Mouse (Mus musculus): ENCODE results near the gene Mpp5. TPM values are rescaled to one million over a fixed set of nuclear protein-coding genes. Genes with fewer than 3 reads are reported as not detected.

Mpp5 gene
- polyA plus RNA-seq, 1 experiment from 2014 or later: 22.7 TPM

- Histone ChIP-seq H3K27ac (no peak overlapping the region), H3K4me3 (replicated peaks) (no peak overlapping the region), H3K36me3 (peaks cover 60% of the 10 kb centered on the region), H3K9ac (replicated peaks) (no peak overlapping the region), H3K4me2 (no peak overlapping the region), H3K9me3 (no peaks in the 10 kb centered on the region), H3K4me1 (replicated peaks) (no peaks in the 10 kb centered on the region), H3K27me3 (no peaks in the 10 kb centered on the region)
- no peak for ATAC-seq (ENCODE audit: insufficient number of reproducible peaks, insufficient read depth, low FRiP score, low TSS enrichment, low read depth)
- WGBS: 95% methylated on average over 4 of the region's 4 CpGs
These were observed 99.5 kb downstream of the Mpp5 start for GRCm38 (mm10) chr12:78848246-78848645.

GRCm38 (mm10) chr12:78860921-78861495, 112.3 kb downstream of the Mpp5 start:
- ATAC-seq (ENCODE audit: insufficient number of reproducible peaks, insufficient read depth, low FRiP score, low TSS enrichment, low read depth): no peak
- Histone ChIP-seq H3K9ac (replicated peaks) (peak overlapping the region; percentile 66), H3K27ac (0 out of 2 replicates have a peak overlapping the region, but pooled peaks have one; percentile 53), H3K27me3 (no peaks in the 10 kb centered on the region), H3K4me2 (peak overlapping the region; percentile 85), H3K9me3 (no peaks in the 10 kb centered on the region), H3K4me1 (replicated peaks) (peaks cover 22% of the 10 kb centered on the region), H3K36me3 (peaks cover 15% of the 10 kb centered on the region), H3K4me3 (replicated peaks) (peak overlapping the region; percentile 79)
- 1% methylated on average over 30 of the region's 30 CpGs for WGBS

GRCm38 (mm10) chr12:78861496-78862253, 113.0 kb downstream of the Mpp5 start, which contains the start of the genes Atp6v1d and Eif2s1:
TSS of gene Atp6v1d (minus strand) at chr12:78861638.
TSS of gene Eif2s1 (plus strand) at chr12:78861819.
- no peaks in the 10 kb centered on the region for H3K27me3 ChIP-seq
- peak within 1 kb of the TSS; percentile 79 for H3K4me3 ChIP-seq (replicated peaks)
- H3K4me2 ChIP-seq: peak within 1 kb of the TSS; percentile 85
- peak; percentile 100 for ATAC-seq (ENCODE audit: insufficient number of reproducible peaks, insufficient read depth, low FRiP score, low TSS enrichment, low read depth)
- H3K9me3 ChIP-seq: no peaks in the 10 kb centered on the region
- H3K27ac ChIP-seq: peak within 1 kb of the TSS; percentile 92
- peaks cover 22% of the 10 kb centered on the region for H3K4me1 ChIP-seq (replicated peaks)
- H3K9ac ChIP-seq (replicated peaks): peak within 1 kb of the TSS; percentile 84
- under 1% methylated on average over 55 of the region's 55 CpGs for WGBS
- peaks cover 12% of the 10 kb centered on the region for H3K36me3 ChIP-seq

- Histone ChIP-seq H3K9me3 (no peaks in the 10 kb centered on the region), H3K36me3 (peaks cover 17% of the 10 kb centered on the region), H3K9ac (replicated peaks) (peak overlapping the region; percentile 84), H3K27ac (peak overlapping the region; percentile 92), H3K4me2 (peak overlapping the region; percentile 79), H3K27me3 (no peaks in the 10 kb centered on the region), H3K4me3 (replicated peaks) (peak overlapping the region; percentile 79), H3K4me1 (replicated peaks) (peaks cover 22% of the 10 kb centered on the region)
- WGBS: under 1% methylated on average over 22 of the region's 22 CpGs
- no peak for ATAC-seq (ENCODE audit: insufficient number of reproducible peaks, insufficient read depth, low FRiP score, low TSS enrichment, low read depth)
These were observed 113.6 kb downstream of the Mpp5 start for GRCm38 (mm10) chr12:78862254-78862730.

- Histone ChIP-seq H3K27ac (no peak overlapping the region), H3K9ac (replicated peaks) (no peak overlapping the region), H3K27me3 (no peaks in the 10 kb centered on the region), H3K4me1 (replicated peaks) (peaks cover 11% of the 10 kb centered on the region), H3K36me3 (peaks cover 42% of the 10 kb centered on the region), H3K4me3 (replicated peaks) (no peak overlapping the region), H3K4me2 (no peak overlapping the region), H3K9me3 (no peaks in the 10 kb centered on the region)
- 95% methylated on average over 1 of the region's 1 CpGs for WGBS
- ATAC-seq (ENCODE audit: insufficient number of reproducible peaks, insufficient read depth, low FRiP score, low TSS enrichment, low read depth): no peak
These were observed 116.7 kb downstream of the Mpp5 start for GRCm38 (mm10) chr12:78865434-78865833.

- Histone ChIP-seq H3K36me3 (peaks cover 57% of the 10 kb centered on the region), H3K4me1 (replicated peaks) (peaks cover 2% of the 10 kb centered on the region), H3K27ac (no peak overlapping the region), H3K9me3 (no peaks in the 10 kb centered on the region), H3K4me2 (no peak overlapping the region), H3K9ac (replicated peaks) (no peak overlapping the region), H3K4me3 (replicated peaks) (no peak overlapping the region), H3K27me3 (no peaks in the 10 kb centered on the region)
- 91% methylated on average over 1 of the region's 1 CpGs for WGBS
- ATAC-seq (ENCODE audit: insufficient number of reproducible peaks, insufficient read depth, low FRiP score, low TSS enrichment, low read depth): no peak
These were observed 119.4 kb downstream of the Mpp5 start for GRCm38 (mm10) chr12:78868115-78868514.

- Histone ChIP-seq H3K4me3 (replicated peaks) (no peak overlapping the region), H3K4me1 (replicated peaks) (no peaks in the 10 kb centered on the region), H3K27ac (no peak overlapping the region), H3K36me3 (peaks cover 75% of the 10 kb centered on the region), H3K9me3 (no peaks in the 10 kb centered on the region), H3K4me2 (no peak overlapping the region), H3K9ac (replicated peaks) (no peak overlapping the region), H3K27me3 (no peaks in the 10 kb centered on the region)
- no peak for ATAC-seq (ENCODE audit: insufficient number of reproducible peaks, insufficient read depth, low FRiP score, low TSS enrichment, low read depth)
- WGBS: 97% methylated on average over 3 of the region's 3 CpGs
These were observed 125.9 kb downstream of the Mpp5 start for GRCm38 (mm10) chr12:78874581-78874980.

- ATAC-seq (ENCODE audit: insufficient number of reproducible peaks, insufficient read depth, low FRiP score, low TSS enrichment, low read depth): no peak
- Histone ChIP-seq H3K27me3 (no peaks in the 10 kb centered on the region), H3K36me3 (peaks cover 35% of the 10 kb centered on the region), H3K9me3 (peaks cover 5% of the 10 kb centered on the region), H3K4me2 (no peak overlapping the region), H3K4me3 (replicated peaks) (no peak overlapping the region), H3K4me1 (replicated peaks) (no peaks in the 10 kb centered on the region), H3K9ac (replicated peaks) (no peak overlapping the region), H3K27ac (no peak overlapping the region)
- WGBS: 76% methylated on average over 1 of the region's 1 CpGs
These were observed 141.4 kb downstream of the Mpp5 start for GRCm38 (mm10) chr12:78890062-78890461.

Other genes with a start within 250 kb of the Mpp5 start
- not detected in 2 replicates for gene Fam71d, start 57.4 kb upstream of the Mpp5 start, polyA plus RNA-seq (2016; fragmentation: Nextera tagmentation; extraction: Ambion mirVana)
- 64.6 and 67.4 TPM in 2 replicates for gene Atp6v1d, start 112.7 kb downstream of the Mpp5 start, polyA plus RNA-seq (2016; fragmentation: Nextera tagmentation; extraction: Ambion mirVana)
- gene Eif2s1, start 112.9 kb downstream of the Mpp5 start, polyA plus RNA-seq (2016; fragmentation: Nextera tagmentation; extraction: Ambion mirVana): 213 and 228 TPM in 2 replicates
- gene Plek2, start 158.1 kb downstream of the Mpp5 start, polyA plus RNA-seq (2016; fragmentation: Nextera tagmentation; extraction: Ambion mirVana): 3.7 and 4.5 TPM in 2 replicates